Mouse (Mus musculus) yolk sac, embryonic 10.5 days (tissue): ENCODE data around the gene Prdm10.

ENCODE experiments used
- DNase-seq: peaks from one replicate; pipeline ENCODE4 v3.0.0-alpha.2; 2017; ENCODE audit warnings: low spot score

Gene Prdm10

DNA sequence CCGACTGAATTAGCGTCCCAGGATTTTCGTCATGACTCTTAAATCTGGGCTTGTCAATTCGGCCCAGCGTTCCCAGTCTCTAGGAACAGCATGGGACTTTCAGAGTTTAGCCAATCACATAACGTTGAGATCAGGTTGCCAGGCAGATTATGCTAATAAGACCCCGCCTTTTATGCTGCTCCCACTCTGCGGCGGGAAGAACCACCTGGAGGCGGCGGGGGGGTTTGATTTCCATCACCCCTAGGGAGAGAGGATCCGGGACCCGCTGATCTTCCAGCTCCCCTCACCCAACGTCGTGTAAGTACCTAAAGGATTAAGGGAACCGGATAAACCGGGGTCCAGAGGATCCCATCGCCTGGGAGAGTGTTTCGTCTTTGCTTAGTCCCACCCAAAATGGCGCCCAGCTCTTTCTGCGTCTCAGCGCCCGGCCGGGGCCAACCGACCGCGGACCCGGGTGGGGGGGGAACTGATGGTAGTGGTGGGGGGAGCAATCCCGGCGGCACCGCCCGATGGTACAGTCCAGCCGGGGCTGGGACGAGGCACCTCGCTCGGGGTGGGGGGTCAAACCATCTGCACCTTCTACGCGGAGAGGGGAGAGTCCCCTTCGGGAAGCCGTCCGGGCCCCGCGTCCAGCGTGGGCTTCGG, at the start of gene Prdm10:
Gene Prdm10 (plus strand): TSS at position 173 of the 645 bp plus-strand sequence.
- DNase-seq, result peak; percentile 97

DNA sequence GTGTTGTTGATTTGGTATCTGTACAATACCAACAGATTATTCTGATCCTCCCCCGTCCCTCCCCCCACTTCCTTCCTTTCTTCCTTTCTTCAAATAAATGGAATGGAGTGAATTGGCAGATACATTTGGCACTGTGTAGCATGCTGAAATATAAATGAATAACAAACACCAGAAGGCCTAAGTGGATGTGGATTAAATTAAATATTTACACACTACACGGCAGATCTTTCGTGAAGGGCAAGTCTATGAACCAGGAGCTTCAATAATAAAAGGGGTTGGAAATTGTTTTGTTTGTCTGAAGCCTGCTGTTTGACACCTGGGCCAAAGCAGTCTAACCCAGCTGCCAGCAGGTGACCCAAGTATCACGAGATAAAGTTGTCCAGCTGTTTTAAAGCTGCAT, 45.3 kb upstream of the Prdm10 start:
- no peak for DNase-seq

DNA sequence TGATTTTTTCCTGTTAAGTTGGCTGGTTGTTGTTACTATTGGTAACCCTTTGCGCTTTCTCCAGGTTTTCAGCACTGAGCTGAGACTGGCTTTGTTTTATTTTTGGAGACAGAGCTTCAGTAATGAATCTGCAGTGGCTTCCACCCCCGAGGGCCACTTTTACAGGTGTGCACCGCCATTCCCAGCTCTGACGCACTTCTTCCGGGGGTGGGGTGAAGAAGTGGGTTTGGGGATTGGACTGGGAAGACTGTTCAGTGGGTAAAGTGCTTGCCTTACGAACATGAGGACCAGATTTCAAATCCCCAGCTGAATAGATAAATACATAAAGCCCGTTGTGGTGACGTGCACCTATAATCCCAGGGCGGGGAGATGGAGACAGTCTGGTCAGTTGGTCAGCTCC, 44.8 kb upstream of the Prdm10 start:
- no peak for DNase-seq

DNA sequence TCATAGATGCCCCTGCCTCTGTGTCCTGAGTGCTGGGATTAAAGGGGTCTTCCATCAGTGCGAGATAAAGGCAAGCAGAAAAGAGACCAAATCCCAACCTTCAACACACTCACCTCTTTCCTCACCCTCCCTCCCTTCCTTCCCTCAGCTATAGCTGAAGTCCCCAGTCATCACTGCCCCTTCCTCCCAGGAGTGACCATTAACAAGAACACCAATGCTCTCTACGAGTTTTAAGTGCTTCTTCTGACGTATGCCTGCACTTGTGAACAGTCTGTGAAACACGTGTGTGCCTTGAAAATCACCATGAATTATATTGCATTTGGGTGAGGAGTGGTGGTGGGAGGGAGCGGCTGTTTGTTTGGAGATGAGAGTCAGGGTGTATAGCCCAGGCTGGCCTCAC, 44.3 kb upstream of the Prdm10 start:
- DNase-seq, result no peak

DNA sequence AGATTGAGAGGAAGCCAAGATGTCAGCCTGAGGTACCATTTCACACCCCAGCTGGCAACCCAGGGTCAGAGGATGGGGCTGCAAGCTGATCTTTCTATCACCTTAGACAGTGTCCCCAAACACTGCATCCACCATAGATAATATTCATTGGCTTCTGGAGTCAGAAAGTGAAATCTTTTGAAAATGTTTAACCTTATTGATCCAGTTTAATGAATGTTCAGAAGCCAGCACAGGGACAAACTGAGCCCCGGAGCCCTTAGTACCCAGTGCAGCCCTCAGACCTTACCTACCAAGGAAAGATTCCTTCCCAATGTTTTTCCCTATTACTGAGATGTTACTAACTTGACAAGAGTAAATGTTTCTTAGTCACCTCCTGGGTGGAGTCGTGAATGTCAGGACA, 41.8 kb upstream of the Prdm10 start:
- no peak for DNase-seq

DNA sequence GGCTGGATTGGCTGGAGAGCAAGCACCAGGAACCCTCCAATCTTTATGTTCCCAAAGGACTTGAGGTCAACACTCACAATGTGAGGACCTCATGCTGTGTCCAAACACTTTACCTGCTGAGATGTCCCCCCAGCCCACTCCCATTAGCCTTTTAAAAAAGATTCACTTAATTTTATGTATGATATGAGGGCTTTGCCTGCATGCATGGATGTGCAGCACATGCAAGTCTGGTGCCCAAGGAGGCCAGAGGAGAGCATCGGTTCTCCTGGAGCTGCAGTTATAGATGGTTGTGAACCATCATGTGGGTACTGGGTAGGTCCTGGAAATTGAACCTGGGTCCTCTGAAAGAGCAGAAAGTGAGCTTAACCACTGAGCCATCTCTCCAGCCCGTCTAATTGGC, 40.8 kb upstream of the Prdm10 start:
- no peak for DNase-seq

DNA sequence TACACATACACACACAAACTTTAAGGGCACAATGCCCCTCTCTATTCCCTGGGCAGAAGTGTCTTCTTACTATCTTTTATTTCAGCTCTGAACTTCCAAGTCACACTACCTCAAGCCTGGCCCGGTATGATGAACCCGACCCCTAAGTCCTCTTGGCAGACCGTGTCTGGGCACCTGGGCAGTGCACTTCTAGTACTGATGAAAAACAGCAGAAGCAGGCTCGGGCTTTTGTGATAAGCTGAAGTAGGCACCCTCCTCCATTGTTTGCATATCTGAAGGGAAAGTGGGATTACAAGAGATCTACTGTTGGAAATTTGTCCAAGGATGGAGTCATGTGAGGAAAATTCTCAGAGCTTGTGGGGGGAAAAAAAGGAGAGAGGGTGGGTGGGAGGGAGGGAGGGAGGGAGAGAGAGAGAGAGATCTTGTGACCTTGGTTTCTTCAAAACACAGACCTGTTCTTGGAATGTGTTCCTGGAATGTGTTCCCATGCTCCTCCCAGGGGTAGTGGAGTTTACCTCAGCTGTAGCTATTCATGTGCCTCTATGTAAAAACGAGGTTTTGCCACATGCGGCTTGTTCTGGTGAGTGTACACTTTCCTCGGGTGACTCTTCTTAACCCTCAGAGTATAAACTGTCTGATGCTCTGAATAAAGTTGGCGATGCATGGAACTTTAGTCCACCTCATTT, 39.7 kb upstream of the Prdm10 start:
- no peak for DNase-seq

DNA sequence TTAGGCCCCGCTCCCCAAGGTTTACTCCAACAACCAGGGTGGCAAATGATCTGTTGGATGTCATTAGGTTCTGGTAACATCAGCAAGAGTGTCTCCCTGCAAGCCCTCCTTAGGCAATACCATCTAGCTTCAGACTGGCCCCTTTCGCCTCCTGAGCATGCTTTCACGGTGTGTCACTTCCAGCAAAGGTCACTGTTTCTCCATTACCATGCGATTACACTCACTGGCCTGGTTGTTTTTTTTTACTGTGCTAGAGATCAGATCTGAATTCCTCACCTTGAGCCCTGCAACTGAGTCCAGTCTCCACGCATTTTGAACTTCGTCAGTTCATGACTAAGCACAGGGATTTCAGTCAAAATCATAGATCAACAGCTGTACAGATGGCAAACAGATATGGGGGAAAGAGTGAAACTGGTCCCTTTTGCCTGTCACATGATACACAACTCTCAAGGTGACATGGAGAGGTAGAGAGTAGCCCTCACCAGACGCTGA, 39.1 kb upstream of the Prdm10 start:
- DNase-seq, result peak; percentile 26

DNA sequence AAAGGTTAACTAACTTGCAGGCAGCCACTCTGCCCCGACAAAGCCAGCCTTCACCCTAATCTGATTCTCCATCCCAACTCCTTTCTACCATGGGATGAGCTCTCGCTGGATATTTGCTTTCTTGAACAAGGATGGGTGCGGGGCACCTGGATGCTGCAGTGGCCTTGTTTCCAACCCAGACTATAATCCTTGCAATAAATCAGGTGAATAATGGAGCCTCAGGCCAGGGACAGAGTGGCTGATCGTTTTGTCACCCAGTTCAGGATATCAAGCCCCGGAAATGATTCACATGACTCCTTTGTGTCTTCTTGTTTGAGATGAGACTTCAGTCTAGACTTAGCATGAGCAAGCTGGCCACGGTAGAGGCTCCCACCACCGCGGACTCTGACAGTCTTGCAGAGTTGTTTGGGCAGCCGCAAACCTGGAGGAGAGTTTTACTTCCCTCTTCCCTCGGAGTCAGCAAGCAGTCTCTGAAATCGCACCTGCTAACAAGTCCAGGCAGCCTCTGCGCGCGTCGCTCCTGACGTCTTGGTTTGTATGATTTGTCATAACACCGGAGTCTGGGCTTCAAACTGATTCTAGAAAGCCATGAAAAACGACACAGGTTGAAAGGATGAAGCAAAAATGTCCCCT, 36.9 kb upstream of the Prdm10 start:
- no peak for DNase-seq

DNA sequence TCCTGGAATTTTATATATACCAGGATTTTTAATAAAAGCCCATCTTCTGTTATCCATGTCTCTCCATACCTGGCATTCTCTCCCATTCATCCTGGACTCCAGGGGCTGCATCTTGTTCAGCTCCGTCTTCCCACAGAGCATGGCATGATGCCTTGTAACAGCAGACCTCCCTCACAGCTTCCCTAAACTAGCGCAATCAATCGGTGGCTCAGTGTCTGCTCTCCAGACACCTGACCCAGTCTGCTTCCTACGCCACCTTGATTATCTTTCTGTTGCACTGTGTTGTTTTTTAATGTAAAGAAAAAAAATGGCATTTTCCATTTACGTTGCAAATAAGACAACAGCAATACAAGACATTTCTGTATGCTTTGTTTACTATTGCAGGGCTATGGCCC, 36.4 kb upstream of the Prdm10 start:
- no peak for DNase-seq

DNA sequence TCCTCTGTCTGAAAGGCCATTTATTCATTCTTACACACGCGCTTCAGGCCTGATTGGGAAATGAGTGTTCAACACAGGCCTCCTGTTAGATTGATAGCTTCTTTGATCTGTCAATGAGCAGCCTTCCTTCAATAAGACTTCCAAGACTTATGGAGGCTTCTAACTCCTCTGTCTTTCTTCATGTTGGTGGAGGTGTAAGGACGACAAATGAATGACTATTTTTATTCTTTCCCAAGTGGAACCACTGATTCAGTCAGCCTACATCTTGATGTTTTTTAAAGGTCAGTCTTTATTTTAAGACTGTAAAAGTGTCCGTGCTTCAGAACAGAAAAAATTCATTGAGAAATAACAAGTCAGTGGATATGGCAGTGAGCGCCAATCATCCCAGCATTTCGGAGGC, 35.3 kb upstream of the Prdm10 start:
- DNase-seq, result no peak

DNA sequence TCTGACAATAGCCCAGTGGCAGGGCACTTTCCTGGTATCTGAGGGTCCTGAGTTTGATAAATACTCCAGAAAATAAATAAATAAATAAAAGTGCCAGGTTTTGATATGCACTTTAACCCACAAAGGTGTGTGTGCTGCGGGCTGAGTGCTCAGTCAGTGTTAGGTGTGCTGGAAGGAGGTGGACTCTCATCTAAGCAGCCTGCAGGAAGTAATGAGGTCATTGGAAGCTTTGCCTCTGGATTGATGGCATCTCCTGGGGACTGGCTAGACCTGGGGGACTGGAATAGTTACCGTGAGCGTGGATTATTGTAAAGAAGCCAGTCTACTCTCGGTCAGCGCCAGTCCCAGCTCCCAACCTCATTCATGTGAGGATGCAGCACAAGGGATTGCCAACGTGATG, 33.9 kb upstream of the Prdm10 start:
- no peak for DNase-seq

DNA sequence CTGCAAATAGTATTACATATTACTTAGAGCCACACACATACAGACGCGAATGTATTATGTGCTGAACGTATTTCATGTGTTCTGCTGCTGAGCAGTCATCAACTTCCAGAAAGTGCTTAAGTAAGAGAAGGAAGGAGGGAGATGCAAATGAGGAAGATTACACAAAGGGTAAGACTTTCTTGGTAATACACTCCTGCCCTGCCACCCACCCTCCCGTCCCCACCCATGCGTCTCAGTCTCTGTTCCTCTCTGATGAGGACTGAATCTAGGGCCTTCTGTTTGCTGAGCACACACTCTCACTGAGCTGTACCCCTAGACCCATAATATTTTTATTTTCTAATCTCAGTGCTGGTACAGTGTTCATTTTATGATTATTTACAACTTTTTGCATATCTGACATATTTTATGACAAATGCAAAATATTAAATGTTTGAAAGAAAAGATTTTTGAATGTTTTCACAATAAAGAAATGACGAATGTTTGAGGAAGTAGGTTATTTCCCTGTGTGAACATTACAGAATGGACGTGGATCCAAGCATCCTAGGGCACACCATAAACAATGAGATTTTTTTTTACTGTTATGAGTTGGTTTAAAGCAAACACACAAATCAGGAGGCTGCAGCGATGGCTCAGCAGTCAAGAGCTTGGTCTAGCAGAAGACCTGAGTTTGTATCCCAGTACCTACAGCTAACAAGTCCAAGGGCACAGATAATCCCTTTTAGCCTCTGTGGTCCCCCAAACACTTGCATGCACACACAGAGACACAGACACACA, 32.7 kb upstream of the Prdm10 start:
- DNase-seq, result no peak

DNA sequence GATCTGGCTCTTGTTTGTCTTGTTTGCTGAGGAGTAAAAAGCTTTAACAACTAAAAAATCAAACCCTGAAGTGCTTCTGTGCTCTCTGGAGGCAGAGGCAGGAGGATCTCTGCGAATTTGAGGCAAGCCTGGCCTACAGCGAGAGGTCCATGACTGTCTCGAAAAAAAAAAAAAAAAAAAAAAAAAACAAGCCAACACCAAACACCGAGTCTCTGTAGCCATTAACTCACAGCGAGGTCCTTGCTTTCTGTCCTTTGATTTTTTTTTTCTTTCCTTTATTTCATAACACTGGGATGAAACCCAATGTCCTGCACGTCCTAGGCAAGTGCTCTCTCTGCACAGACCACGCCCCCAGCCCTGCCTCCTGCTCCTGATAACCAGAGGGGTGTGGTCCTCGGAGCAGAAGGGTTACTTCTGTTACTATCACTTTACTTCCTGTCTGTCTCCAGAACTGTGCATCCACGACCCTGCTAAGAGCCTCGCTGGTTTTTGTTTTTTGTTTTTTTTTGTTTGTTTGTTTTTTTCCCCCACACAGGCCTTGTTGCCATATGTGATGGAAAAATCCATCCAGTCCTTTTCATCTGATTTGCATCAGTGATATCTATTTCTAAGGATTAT, 28.0 kb upstream of the Prdm10 start:
- peak; percentile 69 for DNase-seq

DNA sequence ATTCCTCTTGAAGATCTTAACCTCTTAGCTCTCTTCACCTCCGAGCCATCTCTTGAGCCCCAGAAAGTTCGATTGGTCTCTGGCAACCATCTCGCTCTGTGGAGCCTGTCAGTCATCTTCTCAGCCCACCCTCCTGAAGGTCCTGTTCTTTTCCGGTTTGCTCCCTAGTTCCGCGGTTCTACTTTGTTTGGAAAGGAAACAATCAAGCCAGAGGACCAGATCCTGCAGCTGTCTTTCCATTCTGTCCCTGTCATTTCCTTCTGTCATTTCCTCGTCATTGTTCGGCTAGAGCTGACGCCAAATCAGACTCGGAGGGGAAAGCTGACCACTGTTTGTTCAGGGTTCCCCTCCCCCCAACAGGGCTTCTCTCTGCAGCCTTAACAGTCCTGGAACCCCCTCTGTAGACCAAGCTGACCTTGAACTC, 27.0 kb upstream of the Prdm10 start:
- DNase-seq, result peak; percentile 63

DNA sequence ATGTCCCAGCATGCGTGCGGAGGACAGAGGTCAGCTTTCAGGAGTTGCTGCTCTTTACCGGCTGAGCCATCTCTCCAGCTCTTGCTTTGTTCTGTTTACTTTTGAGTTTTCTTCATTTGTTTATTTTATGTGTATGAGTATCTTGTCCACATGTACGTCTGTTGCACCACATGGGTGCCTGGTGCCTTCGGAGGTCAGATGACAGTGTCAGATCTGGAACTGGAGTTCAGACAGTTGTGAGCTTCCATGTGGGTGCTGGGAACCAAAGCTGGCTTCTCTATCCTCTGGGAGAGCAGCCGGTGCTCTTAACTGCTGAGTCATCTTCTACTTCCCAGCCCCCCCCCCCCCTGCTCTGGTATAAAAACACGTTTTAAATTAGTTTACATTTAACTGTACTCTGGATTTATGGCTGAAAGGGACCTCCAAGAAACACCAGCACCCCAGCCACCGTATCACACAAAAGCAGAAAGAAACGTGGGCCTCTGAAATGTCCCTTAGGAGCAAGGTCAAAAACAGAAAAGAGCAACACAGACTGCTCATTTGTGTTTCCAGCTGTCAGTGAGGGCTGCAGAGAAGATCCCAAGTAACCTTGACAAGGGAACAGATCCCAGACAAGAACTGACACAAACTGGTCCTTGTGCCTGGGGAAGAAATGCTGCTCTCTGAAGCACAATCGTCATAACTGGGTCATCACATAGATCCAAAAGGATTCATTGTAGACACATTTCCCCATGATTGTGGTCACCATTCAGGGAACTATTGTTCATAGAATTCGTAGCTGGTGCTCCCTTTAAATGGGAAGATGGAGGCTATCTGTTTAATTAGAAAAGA, 26.3 kb upstream of the Prdm10 start:
- peak; percentile 50 for DNase-seq

DNA sequence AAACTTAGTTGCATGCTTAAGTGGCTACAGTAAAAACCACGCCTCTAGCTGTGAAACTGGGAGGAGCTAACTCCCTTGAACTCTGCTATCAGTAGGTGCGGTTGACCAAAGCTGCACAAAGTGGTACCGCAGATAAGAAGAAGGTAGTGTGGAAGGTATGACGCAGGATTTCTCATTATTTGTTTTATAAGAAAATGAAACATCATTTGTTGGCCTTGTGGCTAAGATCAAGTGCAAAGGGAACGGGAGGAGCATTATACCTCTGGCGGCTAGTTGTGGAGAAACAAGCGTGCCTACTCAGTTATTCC, 25.7 kb upstream of the Prdm10 start:
- peak; percentile 45 for DNase-seq

DNA sequence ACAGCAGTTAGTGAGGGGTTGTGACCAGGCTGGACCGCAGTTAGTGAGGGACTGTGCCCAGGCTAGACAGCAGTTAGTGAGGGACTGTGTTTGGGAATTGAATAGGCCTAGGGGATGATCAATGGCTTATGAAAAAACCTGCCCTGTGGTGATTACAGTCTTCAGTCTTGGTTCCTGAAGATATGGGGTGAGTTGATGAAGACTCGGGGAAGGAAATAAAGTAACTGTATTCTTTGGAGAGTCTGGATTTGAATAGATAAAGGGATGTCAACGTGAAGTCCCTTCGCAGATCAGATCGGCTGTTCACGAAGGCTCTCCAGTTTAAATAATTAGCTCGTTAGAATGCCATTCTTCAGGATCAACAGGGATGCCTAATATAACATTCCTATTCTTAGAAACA, 24.4 kb upstream of the Prdm10 start:
- no peak for DNase-seq

DNA sequence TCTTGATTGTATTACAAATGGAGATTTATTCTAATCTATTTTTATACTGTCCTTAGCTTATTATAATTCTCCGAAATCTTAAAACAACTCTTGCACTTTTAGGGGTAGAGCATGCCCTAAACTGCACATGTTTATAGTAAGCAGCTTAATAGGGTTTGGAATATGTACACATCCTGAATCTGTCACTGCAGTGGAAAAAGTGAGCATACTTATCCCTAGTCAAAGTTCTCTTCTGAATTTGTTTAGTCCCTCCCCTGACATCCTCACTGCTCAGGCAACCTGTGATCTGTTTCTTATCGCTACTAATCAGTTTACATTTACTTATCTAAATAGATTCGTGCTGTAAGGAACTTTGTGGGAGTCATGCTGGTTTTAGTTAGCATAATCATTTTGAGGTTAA, 22.1 kb upstream of the Prdm10 start:
- DNase-seq, result no peak

DNA sequence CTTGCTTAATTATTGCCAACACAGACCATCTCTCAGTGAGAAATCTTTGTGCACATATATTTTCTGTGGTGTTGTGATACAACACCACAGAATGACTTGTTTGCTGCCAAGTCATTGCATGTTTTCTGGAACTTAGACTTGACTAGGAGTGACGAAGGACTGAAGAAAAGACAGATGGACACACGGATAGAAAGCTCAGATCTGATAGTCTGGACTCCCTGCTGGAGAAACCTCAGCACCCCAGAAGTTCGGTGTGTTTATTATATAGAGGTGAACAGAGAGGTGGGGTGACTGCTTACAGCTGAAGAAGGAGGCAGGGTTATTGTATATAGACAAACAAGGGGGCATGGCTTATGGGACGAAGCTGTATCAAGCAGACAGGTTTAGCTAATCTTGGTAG, 20.1 kb upstream of the Prdm10 start:
- no peak for DNase-seq
